Mouse (Mus musculus) hematopoietic stem cell, adult 5-6 weeks (primary cell): ENCODE measurements around the gene Jag2. TPM values are rescaled to one million over a fixed set of nuclear protein-coding genes. Genes with fewer than 3 reads are reported as not detected.

Experiments used
- ATAC-seq, 2 experiments: fragments of 125-278 bp in 1 of 2; replicated peaks in 1 of 2; 2 replicates each; pipeline ENCODE4 v1.8.0; 2016 to 2017; ENCODE audit warnings: inconsistent platforms in 2 of 2, mild to moderate bottlenecking in 2 of 2, moderate number of reproducible peaks in 2 of 2, low read depth in 1 of 2, moderate TSS enrichment in 1 of 2; ENCODE audit not compliant: low FRiP score in 2 of 2, poor library complexity in 2 of 2, severe bottlenecking in 2 of 2, insufficient read depth in 1 of 2, low TSS enrichment in 1 of 2
- total RNA-seq: library from RNA; stranded (forward); fragments of 172-1452, 232-1000 nt; gene quantifications from 2 replicates; pipeline ENCODE4 v1.2.3, GENCODE M21; 2017

Gene Jag2
- total RNA-seq, 1 experiment from 2014 or later: 28.7 TPM

DNA sequence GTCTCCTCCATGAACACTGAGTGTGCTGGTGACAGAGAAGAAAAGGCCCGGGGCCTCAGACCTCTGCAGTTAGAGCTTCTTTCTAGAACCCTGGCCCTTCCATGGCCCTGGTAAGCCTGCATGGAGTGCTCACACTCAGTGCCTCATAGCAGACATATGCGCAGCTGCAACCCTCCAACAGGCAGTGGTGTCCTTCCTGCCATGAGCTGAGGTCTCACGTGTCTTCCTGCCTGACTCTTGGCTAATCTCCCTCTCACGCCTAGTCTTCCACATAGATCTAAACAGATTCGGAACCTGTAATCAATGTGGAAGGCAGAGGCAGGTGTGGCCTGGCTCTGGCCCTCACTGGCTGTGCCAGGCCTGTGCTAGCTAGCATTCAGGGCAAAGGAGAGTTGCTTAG lies 49.8 kb downstream of the Jag2 start:
- no peak for ATAC-seq

DNA sequence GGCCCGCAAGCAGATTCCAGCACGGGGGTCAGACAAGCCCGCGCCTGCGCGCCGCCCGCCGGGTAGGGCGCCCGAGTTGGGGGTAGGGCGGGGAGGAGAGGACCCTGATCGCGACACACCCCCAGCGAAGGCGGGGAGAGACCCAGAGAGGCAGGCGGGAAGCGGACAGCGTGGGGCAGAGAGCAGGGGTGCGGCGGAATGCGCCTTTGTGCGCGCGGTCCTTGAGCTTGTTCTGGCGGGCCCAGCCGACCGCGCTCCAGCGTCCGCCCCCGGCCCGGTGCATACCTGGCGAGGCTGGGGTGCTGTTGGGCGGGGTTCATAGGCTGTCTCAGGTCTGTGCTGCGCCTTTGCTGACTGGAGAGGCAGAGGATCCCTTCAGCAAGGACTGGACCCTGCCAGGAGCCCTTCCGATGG lies 52.0 kb downstream of the Jag2 start:
- ATAC-seq: no peak

DNA sequence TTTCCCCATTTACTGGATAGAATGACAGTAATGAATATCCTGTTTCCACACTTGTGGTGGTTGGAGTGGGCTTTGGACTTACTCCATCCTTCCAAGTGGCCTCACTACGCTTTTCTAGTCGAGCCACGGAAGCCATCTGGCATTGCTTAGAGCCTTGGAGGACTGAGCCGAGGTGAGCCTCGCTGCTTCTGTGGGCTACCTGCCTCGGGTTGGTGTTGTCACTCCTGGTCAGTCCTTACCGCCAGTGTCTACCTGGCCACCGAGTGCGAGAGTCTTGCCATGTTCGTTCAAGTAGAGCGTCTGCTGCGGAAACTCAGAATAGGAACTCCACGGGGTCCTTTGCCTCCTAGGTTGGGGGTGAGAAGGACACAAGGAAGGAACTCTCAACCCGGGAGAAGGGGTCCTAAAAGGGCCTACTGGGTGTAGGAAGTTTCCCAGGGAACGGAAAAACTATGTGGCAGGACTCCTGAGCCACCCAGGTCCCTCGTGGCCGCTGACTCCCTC lies 52.5 kb downstream of the Jag2 start:
- no peak for ATAC-seq

DNA sequence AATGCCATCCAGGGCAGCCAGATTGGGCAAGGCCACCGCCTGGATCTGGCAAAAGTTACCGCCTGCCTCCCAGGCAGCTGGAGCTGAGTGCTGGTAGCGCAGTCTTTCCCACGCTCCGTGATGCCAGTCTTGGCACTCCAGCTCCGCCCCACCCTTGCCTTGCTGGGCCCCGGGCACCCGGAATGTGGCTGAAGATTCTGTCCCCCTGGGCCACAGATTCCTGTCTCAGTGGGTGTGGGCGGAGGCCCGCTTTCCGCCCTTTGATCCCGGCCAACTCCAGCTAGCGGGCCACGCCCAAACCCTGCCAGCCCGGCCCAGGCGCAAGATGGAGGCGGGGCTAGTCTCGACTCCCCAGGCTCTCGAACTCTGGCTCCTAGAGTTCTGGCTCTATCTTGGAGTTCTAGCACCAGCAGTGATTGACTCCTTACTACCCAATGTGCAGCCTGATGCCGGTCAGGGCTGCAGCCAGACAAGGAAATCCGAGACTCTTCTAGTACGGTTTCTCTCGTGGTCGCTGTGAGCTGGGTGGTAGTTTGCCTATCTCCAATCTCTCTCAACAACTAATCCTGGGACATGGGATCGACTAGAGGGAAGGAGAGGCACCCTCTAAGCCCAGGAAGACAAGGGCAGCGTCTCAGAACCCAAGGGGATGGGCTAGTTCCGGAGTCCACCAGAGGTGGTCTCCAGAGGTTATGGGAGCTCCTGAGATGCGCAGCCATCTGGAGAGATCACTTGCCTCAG lies 53.1 kb downstream of the Jag2 start:
- ATAC-seq: peak; percentile 16 to 19; a peak in 1 of 4 replicates

DNA sequence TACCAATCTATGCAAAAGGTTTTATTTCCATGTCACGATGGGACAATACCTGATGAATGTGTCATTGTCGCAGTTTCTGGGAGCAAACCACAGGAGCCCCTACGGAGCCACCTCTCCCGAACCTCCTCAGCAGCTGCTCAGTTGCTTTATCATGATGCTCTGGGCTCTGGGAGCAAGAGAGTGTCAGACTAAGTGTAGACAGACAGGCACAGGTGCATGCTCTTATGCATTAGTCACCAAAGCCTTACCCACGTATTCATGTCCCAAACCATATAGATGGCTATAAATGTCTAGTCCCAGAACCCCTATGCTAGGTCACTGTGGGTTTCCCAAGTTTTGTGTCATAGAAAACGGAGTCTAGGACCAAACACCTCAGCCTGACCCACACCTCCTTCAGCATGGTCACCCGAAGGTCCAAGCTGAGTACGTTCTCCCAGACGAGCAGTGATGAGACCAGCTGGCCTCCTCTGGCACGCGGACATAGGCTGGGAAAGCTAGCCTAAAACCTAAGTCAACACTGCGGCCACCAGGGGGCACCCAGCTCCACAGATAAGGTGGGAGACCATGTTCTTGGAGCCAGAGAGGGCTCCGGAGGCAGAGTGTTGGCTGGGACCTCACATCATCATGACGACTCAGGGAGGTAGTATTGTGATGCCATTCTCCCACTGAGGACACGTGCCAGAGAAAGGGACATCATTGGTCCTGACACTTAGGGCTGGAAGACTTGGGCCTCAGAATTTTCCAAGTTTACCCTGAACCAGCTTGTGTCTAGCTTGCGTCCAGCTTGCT lies 54.2 kb downstream of the Jag2 start:
- ATAC-seq: peak; percentile 62 to 68

DNA sequence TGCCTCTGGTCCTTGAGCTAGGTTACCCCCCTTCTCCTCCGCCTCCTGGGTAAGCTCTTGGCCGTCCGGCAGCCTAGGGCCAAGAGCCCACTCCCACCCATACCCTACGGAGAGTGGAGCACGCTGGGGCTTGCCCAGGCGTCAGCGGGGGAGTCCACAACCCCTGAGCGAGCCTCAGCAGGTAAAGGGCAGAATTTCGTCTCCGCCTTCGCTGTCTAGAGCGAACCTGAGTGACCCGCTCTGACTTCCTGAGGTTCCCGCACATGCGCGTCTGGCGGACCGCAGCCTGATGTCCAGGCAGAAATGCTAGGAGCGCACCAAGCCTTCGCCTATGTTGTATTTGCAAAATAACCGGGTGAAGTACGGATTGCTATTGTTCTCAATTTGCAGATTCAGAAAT lies 55.4 kb downstream of the Jag2 start:
- ATAC-seq: no peak

DNA sequence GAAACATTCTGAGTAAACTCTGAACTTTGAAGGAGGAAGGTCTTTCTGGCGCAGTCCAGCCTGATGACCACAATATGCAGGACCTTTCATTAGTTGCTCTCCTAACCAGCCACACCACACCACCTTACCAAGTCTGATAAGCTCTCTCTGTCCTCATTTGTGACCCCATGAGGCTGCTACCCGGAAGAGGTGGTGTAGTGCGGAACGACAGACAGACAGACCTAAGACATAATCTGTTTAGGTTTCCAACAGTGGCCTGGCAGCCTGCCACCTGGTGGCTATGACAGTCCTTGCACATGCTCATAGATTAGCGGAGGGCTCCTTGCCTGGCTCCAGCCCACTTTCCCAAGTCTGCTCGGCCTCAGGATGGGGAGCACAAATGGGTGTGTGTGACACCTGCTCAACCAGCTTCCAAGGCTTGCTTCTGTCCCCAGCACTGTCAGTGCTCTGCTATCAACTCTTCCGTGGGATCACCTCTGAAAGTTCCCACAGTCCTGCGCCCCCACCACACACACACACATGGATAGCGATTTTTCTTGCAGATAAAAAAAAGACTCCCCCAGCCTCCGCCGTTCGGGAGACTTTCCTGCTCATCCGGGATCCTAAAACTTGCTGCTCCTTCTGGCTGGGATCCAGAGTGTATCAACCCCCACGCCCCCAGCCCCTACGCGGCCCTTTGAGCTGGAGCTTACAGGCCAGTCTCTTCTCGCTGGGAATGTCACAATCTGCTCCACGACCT lies 56.0 kb downstream of the Jag2 start:
- ATAC-seq: peak; percentile 44 to 54; a peak in 3 of 4 replicates

DNA sequence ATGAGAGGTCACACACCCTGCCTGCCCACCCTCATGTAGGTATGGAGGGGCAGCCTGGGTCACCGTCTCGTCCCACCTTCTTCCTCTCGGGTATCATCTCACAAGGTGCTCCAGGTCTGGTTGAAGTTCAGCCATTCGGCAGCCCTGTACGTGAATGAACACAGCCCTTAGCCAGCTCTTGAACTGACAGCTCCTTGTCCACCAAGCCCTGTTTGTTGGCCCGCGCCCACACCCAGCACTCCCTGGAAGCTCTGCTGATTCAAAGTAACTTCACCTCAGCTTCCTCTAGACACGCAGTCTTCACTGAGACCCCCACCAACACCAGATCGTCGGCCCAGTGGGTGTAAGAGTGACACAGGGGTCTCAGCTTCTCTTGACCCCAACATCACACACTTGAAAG lies 56.6 kb downstream of the Jag2 start:
- ATAC-seq: no peak

DNA sequence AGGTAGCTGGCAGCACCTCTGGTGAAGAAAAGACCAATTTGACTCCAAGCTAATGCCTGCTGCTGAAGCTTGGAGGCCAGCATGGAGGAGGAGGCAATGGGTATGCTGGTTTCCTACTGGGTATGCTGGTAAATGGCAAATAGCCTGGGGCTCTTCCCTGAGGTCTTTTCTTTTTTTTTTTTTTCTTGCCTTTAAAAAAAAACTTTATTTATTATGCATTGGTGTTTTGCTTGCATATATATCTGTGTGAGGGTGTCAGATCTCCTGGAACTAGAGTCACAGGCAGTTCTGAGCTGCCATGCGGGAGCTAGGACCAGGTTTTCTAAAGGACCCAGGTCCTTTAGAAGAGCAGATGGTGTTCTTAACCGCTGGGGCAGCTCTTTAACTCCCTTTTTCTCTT lies 58.3 kb downstream of the Jag2 start:
- no peak for ATAC-seq

DNA sequence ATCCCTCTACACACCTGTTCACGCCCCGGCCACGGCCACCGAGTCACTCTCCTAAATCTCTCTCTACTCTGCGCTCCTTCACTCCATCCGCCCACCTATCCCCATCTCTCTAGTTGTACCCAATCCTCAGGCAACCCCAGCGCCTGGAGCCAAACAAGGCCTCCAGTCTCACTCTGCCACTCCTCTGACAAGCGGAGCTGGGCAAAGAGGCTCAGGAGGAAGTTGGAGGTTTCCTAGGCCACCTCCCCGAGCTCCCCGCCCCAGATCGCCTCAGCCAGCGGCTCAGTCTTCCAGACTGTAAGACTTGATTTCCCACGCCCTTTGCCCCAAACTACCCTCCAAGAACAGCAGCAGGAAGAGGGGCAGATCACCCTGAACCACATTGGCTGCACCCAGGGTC lies 58.8 kb downstream of the Jag2 start:
- ATAC-seq: peak; percentile 52 to 55; a peak in 3 of 4 replicates

DNA sequence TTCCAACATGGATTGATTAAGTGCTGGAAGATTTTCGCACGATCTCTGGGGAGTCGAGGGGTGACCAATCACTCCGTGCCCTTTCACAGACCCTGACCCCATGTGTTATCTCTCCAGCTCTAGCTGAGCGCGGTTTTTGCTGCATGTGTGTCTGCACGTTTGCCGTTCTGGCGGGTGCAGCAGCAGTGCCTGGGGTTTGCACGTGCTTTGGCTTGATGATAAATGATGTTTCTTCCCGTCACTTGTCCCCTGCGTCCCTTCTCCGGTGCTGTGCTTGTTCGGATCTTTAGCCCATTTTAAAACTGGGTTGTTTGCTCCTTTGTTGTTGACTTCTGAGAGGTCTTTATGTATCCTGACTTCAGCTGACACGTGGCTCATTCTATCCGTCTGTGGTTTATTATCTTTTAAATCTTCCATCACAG lies 59.8 kb downstream of the Jag2 start:
- no peak for ATAC-seq

DNA sequence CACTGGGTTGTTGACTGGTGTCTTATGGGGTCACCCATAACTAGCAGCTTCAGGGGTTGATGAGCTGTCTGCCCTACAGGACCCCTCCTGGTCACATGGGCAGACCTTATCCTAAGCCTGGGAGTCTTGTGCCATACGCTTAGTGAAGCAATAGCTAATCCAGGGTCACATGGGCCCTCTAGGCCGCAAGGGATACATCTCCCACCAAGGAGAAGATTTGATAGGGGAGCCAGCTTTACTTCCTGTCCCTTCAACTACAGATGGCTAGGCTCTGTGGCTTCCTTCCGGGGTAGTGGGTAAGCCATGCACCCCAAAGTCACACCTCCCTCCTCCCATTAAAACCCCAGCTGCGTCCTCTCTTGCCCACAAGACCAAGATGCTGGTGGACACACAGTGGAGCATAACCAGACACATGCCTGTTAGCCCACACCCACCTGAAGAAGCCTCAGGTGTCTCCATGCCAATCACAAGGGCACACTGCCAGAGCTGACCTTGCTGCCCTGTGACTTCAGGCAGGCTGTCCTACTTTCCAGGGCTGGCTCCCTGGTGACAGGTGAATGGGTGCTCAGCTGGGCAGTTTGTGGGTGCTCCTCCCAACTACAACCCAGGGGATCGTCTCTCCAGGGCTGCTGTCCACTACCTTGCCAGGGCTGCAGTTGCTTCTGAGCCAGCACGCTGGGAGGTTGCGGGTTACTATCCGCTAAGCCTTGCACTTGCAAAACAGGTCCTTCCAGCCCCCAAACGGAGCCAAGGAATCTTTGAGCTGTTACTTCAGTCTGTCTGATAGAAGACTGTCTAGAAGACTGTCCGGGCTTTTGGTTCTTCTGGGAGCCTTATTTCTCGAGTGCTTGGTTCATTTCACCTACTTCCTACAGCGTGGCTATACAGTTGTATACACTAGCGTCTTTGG lies 61.1 kb downstream of the Jag2 start, which contains the start of gene Gpr132:
Gene Gpr132, minus strand, starts transcription at position 51 of the 910 bp plus-strand sequence.
- ATAC-seq: peak; percentile 47 to 53

DNA sequence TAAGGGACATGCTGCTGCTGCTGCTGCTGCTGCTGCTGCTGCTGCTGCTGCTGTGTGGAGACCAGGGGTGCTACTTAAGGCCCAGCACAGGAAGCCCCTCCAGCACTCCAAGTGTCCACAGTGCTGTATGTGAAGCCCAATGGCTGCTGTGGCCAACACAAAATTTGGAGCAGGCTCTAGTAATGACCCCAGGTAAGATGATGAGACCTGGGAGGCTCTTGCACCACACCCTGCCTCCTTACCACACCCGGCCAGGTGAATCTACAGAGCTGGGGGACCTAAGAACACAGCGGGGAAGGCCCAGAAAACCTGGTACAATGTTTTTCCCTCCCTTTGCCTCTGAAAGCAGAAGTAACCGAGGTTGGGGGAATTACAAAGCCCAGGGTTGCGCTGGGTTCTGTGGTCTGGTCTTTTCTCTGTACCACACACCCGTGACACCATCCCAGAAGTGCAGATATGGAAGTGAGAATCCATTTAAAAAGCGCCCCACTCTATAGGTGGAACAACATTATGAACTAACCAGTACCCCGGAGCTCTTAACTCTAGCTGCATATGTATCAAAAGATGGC lies 62.4 kb downstream of the Jag2 start:
- ATAC-seq: peak; percentile 61 to 68

DNA sequence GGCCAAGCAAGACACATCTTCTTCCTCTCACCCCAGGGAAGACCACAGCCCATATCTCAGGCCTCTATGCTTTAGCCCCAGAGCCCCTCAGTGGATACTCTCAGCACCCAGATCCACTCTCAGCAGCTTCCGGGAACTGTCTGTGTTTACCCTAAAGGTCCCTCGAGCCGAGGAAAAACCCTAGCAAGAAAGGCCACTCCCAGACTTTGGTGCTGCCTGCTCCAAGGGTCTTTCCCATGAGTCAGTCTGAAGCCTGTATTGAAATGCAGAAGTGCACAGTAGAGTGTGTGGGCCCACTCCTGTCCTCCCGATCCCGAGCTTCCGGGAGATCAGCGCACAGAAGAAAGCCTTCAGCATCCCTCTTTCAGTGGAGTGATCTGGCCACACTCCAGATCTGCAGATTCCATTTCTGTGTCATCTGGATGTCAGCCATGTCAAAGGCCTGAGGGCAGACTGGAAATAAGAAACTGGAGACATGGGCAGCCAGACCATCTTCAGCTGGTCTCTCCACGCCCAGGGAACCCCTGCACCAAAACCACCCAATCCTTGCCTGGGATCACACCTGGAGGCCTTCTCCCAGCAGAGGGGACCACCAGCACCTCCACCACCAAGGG lies 63.0 kb downstream of the Jag2 start:
- no peak for ATAC-seq

DNA sequence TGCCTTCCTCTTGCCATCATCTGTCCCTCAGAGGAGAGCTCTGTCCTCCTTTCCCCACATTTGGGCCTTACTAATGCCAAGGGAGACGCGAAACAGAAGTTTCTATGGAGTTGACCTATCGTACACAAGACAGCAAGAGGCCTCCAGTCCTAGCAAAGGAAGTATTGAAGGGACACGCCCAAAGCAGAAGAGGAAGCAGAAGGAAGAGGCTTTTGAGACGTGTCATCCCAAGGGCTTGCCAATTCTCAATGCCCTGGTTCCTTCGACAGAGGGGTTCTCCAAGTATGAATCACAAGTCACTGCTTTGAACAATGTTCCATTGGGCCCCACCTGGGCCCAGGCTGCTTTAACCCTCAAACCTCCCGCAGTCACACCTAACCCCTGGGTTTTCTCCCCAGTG lies 64.8 kb downstream of the Jag2 start:
- no peak for ATAC-seq

DNA sequence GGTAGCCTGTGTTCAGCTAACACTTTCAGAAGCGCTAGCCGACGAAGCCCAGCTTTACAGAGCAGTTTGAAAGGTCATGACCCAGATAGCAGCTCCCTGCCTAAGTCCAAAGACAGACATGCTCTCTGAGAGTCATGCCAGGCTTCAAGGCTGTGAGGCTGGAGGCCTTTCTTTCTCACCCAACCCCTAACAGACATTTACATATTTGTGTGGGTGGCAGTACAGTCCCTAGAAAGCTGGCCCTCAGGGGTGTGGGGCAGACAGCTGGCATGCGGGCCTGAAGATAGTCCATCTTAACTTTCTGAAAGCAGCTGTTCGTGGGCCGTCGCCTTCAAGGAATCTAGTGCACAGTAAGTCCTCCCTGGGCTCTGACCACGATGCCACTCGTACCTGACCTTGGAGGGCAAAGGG lies 67.7 kb downstream of the Jag2 start:
- ATAC-seq: no peak
